Mouse (Mus musculus) heart, postnatal 10 days (tissue): ENCODE measurements around the gene Gm1043. TPM values are rescaled to one million over a fixed set of nuclear protein-coding genes. Genes with fewer than 3 reads are reported as not detected.

ENCODE experiments used
- DNase-seq, 2 experiments: peaks; one replicate each; pipeline ENCODE4 v3.0.0; 2021
- intact Hi-C: fragments of 180-260 bp; cut with DNase I; formaldehyde crosslinking; loops from one replicate; pipeline ENCODE4 v1.15.1; 2025
- total RNA-seq, 2 experiments: library from RNA; stranded (reverse); gene quantifications; 2 replicates each; pipeline ENCODE4 v1.2.3; 2021

The Gm1043 gene
- total RNA-seq, 2 experiments from 2014 or later, result not detected

DNA sequence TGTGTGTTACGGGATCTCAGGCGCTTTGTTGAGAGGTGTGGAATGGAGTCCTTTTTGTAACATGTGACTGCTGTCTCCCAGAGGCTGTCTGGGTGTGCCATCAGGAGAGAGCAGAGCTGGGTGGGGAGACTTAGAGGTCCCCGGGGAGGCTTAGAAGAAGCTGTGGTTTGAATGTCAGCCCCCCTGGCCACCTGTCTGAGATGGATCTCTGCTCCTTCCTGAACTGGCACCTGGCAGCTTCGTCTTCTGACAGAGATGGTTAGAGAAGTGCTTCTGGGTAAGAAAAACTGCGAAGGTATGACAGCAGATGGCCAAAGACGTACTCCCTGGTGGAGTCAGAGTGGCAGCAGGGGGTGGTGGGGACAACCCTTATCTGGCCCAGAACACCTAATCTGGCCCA lies 22.4 kb downstream of the Gm1043 start:
- no peak for DNase-seq
- intact Hi-C loops, result loop anchor here (5.0 kb wide), 1 partner anchor 160 kb away; no protein-coding TSS in a partner anchor

GRCm38 (mm10) chr5:37109280-37109849 lies 24.2 kb downstream of the Gm1043 start:
- intact Hi-C loops, result loop anchor here (5.0 kb wide), 1 partner anchor 162 kb away; no protein-coding TSS in a partner anchor
- DNase-seq, result peak; percentile 46 to 67

DNA sequence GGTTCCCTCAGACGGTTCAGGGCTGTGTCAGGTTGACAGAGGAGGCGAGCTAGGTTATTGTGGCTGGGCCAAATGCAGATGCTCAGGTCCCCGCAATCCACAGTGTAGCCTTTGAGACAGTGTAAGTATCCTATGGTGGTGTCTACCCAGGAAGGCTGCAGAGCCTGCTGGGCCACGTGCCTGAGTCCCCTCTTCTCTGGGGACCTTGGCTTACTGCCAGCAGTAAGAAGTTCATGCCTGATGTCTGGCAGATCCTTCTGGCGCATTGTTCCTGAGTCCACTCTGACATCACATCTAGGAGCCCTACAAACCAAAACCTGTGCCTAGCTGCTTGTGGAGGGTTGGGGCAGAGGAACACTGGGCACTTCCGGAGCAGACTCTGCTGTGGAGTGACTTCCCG lies 27.2 kb downstream of the Gm1043 start:
- no peak for DNase-seq
- intact Hi-C loops, result no loop called here

GRCm38 (mm10) chr5:37117126-37117525 lies 32.0 kb downstream of the Gm1043 start:
- intact Hi-C loops, result no loop called here
- no peak for DNase-seq

- DNase-seq, result peak in 1 of 2 experiments; percentile 12
- intact Hi-C loops, result no loop called here
These were observed 33.1 kb downstream of the Gm1043 start for GRCm38 (mm10) chr5:37118242-37118641.

- intact Hi-C loops, result no loop called here
These were observed 36.1 kb downstream of the Gm1043 start for GRCm38 (mm10) chr5:37121186-37121680.

GRCm38 (mm10) chr5:37131841-37132240 lies 46.7 kb downstream of the Gm1043 start:
- intact Hi-C loops, result no loop called here
- DNase-seq, result peak in 1 of 2 experiments; percentile 19

More at GRCm38 (mm10) chr5:37121186-37121680, 36.1 kb downstream of the Gm1043 start:
- no peak for DNase-seq

- no peak for DNase-seq
- intact Hi-C loops, result no loop called here
These were observed 56.6 kb downstream of the Gm1043 start for GRCm38 (mm10) chr5:37141745-37142144.

DNA sequence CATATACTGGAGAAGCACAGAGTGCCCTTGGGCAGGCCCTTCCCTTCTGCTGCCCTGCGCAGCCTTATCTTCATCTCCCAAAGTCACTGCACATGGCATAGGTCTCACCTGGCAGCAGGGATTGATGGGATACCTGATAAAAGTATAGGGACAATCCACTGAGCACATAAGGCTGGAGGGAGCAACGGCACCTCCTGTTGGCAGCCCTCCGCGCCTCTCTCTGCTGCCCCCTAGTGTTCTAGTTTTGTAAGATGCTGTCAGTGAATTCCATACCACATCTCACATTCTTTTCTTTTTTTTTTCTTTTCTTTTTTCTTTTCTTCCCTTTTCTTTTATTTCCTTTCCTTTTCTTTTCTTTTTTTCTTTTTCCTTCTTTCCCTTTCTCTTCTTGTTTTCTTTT lies 62.4 kb downstream of the Gm1043 start:
- intact Hi-C loops, result loop anchor here (5.0 kb wide), 1 partner anchor 140 kb away; no protein-coding TSS in a partner anchor
- DNase-seq, result peak; percentile 37 to 64

GRCm38 (mm10) chr5:37150650-37151049 lies 65.5 kb downstream of the Gm1043 start:
- no peak for DNase-seq
- intact Hi-C loops, result no loop called here

DNA sequence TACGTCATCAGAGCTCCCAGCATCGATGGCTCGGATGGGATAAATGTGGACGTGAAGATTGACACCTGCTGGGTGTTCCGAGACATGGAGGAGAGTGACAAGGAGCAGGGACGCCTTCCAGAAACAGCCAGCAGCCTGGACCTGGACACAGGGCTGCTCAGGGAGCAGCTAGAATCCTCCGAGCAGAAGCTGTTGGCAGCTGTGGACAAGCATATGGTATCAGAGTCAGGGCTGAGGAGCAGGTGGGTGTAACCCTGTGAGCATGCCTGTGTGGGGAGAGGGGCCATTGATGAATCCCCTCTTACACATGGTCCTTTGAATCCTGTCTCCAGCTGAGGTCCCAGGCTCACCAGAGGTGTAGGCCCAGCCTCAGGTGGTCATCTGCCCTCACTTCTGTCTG lies 69.3 kb downstream of the Gm1043 start:
- intact Hi-C loops, result no loop called here

DNA sequence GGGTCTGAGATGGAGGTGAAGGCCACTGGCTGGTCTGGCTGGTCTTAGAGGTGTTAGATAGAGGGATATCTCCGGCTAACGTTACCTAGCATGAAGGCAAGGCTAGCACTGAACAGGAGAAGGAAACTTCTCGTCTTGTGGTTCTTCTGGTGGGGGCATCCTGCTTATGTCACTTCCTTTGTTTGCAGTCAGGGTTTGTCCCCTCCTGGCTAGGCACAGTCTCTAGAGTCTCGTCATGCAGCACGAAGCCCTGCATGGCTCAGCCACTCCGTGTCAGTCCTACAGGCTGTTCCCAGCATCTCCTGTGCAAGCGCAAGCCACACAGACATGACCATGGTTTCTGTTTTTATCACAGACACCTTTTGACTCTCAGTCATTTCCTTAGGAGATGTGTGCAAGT lies 73.2 kb downstream of the Gm1043 start:
- DNase-seq, result no peak
- intact Hi-C loops, result no loop called here

More for the DNA sequence above, 69.3 kb downstream of the Gm1043 start:
- no peak for DNase-seq

- intact Hi-C loops, result loop anchor here (1.0 kb wide), 1 partner anchor 125 kb away; no protein-coding TSS in a partner anchor
- DNase-seq, result peak; percentile 43 to 58
These were observed 78.0 kb downstream of the Gm1043 start for GRCm38 (mm10) chr5:37162871-37163781.

- intact Hi-C loops, result no loop called here
- no peak for DNase-seq
These were observed 91.3 kb downstream of the Gm1043 start for GRCm38 (mm10) chr5:37176466-37176865.

DNA sequence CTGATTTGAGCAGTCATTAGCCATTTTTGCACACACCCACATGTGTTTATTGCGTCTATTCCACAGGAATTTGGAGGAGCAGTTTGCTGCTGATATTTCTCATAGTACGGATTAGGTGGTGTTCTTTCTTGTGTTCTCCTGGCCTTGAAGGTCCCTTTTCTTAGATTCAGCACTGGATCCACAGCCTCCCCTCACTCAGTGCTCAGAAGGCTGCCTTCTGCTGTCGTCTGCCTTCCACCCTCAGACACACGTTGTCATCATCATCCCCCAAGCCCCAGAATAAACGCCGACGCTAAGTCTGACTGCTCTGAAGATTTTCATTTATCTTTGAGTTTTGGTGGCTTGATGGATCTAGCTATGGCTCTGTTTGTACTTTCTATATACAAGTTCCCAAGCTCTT lies 91.9 kb downstream of the Gm1043 start:
- DNase-seq, result no peak
- intact Hi-C loops, result no loop called here

- intact Hi-C loops, result no loop called here
These were observed 93.6 kb downstream of the Gm1043 start for GRCm38 (mm10) chr5:37178811-37179210.

GRCm38 (mm10) chr5:37179872-37180271 lies 94.7 kb downstream of the Gm1043 start:
- no peak for DNase-seq
- intact Hi-C loops, result no loop called here

More at GRCm38 (mm10) chr5:37178811-37179210, 93.6 kb downstream of the Gm1043 start:
- DNase-seq, result no peak

GRCm38 (mm10) chr5:37180624-37181023 lies 95.5 kb downstream of the Gm1043 start:
- intact Hi-C loops, result no loop called here

DNA sequence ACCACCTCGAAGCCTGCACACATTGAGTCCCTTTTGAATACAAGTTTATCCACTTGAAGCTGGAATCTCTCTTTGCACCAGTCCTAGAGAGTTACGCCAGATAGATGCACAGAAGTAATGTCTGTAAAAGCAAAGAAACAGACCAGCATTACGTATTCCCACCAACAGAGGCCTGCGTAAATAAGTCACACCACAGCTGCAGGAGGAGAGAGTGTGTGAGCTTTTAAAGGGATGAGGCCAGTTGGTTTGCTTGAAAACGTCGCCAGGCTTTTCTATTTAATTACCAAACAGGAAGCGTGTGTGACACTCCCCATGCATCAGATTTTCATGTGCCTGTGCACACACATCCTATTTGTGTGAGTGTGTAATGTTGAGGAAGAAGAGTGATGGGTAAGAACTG lies 99.4 kb downstream of the Gm1043 start:
- DNase-seq, result no peak
- intact Hi-C loops, result no loop called here

More at GRCm38 (mm10) chr5:37180624-37181023, 95.5 kb downstream of the Gm1043 start:
- DNase-seq, result no peak

- intact Hi-C loops, result no loop called here
- DNase-seq, result no peak
These were observed 105.2 kb downstream of the Gm1043 start for GRCm38 (mm10) chr5:37190378-37190777.

DNA sequence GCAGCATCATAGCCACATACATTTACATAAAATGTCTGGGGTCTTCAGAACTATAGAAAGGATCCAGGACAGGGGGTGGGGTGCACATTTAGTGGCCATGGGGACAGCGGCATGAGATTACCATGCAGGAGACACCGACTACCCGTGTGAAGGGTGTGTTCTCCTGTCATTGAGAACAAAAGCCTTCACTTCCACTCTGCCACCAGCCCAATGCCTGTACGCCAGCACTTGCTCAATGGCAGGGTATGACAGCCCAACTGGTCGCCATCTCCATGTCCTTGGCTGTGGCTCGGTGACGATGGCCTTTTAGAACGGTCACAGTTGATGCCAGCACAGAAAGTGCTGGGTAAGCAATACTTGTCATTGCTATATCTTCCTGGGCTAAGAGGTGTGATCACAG lies 111.0 kb downstream of the Gm1043 start:
- intact Hi-C loops, result no loop called here
- DNase-seq, result no peak
